Mouse (Mus musculus) liver, embryonic 14.5 days (tissue): ENCODE measurements at regions not wholly inside any gene's neighbourhood (a gene's known extent, or its start where the extent isn't known, plus 50 kb on each side); places are given as distances from the start of the nearest gene placed in this dataset.

Source experiments
- ATAC-seq: fragments of 200-750 bp; cut with Nextera tagmentation; 2 replicates; pipeline ENCODE4 v1.8.0; 2017; ENCODE audit warnings: moderate number of reproducible peaks, mild to moderate bottlenecking, moderate library complexity; ENCODE audit not compliant: insufficient read depth
- DNase-seq, 3 experiments: peaks; one replicate each; pipeline ENCODE4 v3.0.0-alpha.2; 2012 to 2013; ENCODE audit warnings: low read depth in 3 of 3, low spot score in 3 of 3
- H3K27ac ChIP-seq: fragments of 300-500 bp; sonication (generic); 2 replicates; pipeline ENCODE4 v1.5.1; 2014; ENCODE audit warnings: moderate library complexity, mild to moderate bottlenecking, control low read depth, inconsistent platforms
- H3K27me3 ChIP-seq: fragments of 300-500 bp; sonication (generic); 2 replicates; pipeline ENCODE4 v1.6.1; 2014; ENCODE audit warnings: mild to moderate bottlenecking, low read length, moderate library complexity; ENCODE audit not compliant: control insufficient read depth, insufficient read depth
- H3K36me3 ChIP-seq: fragments of 300-500 bp; sonication (generic); replicated peaks from 2 replicates; pipeline ENCODE4 v1.6.1; 2014; ENCODE audit warnings: low read depth; ENCODE audit not compliant: control insufficient read depth, insufficient read depth
- H3K4me1 ChIP-seq, 2 experiments: fragments of 200-500 bp in 1 of 2; fragments of 300-500 bp in 1 of 2; sonication (generic) in 1 of 2; replicated peaks; 2 replicates each; pipeline ENCODE4 v1.6.1; 2012 to 2014; ENCODE audit warnings: antibody characterized with exemption in 1 of 2, inconsistent platforms in 1 of 2, low read length in 1 of 2; ENCODE audit not compliant: control insufficient read depth in 2 of 2, insufficient read depth in 2 of 2
- H3K4me2 ChIP-seq: fragments of 300-500 bp; sonication (generic); 2 replicates; pipeline ENCODE4 v1.6.1; 2014; ENCODE audit warnings: low read depth, mild to moderate bottlenecking, control low read depth, moderate library complexity
- H3K4me3 ChIP-seq, 2 experiments: fragments of 200-500 bp in 1 of 2; fragments of 300-500 bp in 1 of 2; sonication (generic) in 1 of 2; 2 replicates each; pipeline ENCODE4 v1.5.1; 2012 to 2014; ENCODE audit warnings: low read depth in 2 of 2, low read length in 2 of 2, mild to moderate bottlenecking in 2 of 2, control low read depth in 1 of 2, inconsistent platforms in 1 of 2, moderate library complexity in 1 of 2; ENCODE audit not compliant: insufficient read depth in 1 of 2
- H3K9ac ChIP-seq: fragments of 300-500 bp; sonication (generic); replicated peaks from 2 replicates; pipeline ENCODE4 v1.6.1; 2014; ENCODE audit warnings: mild to moderate bottlenecking, control low read depth, moderate library complexity
- H3K9me3 ChIP-seq: fragments of 300-500 bp; sonication (generic); 2 replicates; pipeline ENCODE4 v1.6.1; 2016; ENCODE audit warnings: low read length, mixed read lengths; ENCODE audit not compliant: control insufficient read depth
- CTCF ChIP-seq: IDR thresholded peaks from 2 replicates; pipeline ENCODE4 v1.5.1; 2016; ENCODE audit warnings: antibody characterized with exemption, low read depth, control low read depth
- EP300 ChIP-seq: IDR thresholded peaks from 2 replicates; pipeline ENCODE4 v1.6.1; 2016; ENCODE audit warnings: antibody characterized with exemption, low read depth
- WGBS: fragments of 180-500 bp; shearing (Covaris S2); extraction: QIAGEN DNeasy Blood & Tissue Kit; methylation state at CpG from one replicate; pipeline ENCODE4 v1.1.7; 2014; ENCODE audit not compliant: insufficient replicate concordance; 5-methylcytosine and 5-hydroxymethylcytosine counted together

DNA sequence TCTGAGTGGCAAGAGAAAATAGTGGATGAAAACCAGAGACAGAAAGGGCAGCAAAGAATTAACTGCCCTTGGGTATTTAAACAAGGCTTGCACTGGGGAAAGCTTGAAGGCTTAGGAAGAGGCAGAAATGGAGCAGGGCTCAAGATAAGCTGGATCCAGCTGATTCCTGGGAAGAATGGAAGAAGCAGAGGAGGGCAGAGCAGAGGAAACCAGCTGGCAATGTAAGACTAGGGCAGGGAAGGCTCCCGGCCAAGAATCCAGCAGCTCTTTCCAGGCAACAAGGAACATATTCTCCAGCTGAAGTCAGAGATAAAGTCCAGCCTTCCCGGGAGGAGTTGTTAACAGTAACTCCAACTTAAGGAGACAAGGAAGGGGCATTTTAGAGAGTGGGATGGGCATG, 147.7 kb upstream of the Slc24a5 start:
- Histone ChIP-seq H3K9ac (no peak overlapping the region), H3K4me2 (no peak overlapping the region), H3K27ac (no peak overlapping the region), H3K27me3 (no peaks in the 10 kb centered on the region), H3K36me3 (no peaks in the 10 kb centered on the region), H3K9me3 (no peaks in the 10 kb centered on the region), H3K4me3 (no peak overlapping the region), H3K4me1 (no peaks in the 10 kb centered on the region)
- ATAC-seq (no peak), DNase-seq (no peak)
- WGBS = 43% methylated on average over 2 of the region's 2 CpGs
- no peak for TF ChIP-seq CTCF

DNA sequence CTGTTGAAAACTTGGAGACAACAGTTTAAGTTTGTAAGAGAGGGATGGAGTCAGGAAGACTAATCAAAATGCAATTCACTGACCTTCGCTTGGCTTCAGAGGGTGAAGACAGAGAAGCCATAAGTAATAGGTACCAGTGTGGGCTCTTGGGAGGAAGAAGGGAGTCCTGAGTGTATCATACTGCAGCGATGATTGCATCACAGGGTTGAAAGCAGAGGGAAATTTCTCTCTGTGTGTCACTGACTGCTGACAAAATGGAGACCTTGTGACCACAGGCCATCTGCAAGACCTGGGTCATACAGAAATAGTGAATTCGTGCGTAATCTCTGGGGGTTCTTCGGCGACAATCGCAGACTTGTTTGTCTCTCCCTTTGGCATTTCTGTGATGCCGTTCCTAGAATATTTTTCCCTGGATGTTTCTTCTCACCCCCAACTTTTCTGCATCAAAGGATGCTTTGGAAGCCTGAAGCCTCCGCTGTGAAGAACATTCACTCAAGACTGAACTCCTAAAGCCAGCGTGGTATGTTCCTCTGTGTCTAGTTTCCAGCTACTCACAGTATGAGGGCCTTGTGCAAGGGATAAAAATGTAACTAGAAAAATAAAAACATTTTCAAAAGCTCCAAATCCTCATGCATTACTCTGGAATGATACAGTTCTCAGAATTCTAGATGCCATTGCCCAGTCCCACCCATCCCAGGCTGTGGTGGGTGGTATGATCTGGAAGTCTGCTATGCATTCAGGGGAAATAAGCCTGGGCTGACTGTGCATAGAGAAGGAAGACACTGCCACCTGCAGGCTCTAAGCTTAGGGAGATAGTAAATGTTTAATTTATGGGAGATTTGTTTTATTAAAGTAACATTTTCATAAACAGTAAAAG, 139.8 kb upstream of the Slc24a5 start:
- TF ChIP-seq EP300 = no peak
- peak; percentile 28 for TF ChIP-seq CTCF
- no peaks in the 10 kb centered on the region for H3K36me3 ChIP-seq
- H3K9ac ChIP-seq = no peak overlapping the region
- ATAC-seq (no peak), DNase-seq (no peak)
- WGBS = 70% methylated on average over 10 of the region's 10 CpGs
- no peaks in the 10 kb centered on the region for H3K27me3 ChIP-seq
- H3K27ac ChIP-seq = no peak overlapping the region
- no peaks in the 10 kb centered on the region for H3K9me3 ChIP-seq
- no peaks in the 10 kb centered on the region for H3K4me1 ChIP-seq
- H3K4me3 ChIP-seq = no peak overlapping the region
- H3K4me2 ChIP-seq = no peak overlapping the region

DNA sequence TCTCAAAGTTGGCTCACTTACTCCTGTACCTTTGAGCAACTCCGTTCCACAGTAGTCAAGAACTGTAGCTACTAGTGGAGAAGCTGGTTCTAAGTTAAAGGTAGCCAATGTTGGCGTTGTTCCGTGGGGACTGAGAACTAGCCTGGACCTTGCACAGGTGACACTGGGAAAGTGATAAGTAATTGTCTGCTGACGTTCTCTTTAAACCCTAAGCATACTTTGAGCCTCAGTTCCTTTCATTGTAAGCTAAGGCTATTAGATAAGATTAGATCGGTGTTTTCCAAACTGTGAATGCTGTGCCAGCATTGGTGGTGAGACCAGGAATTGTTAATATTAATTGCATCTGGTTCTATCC, 139.2 kb upstream of the Slc24a5 start:
- Histone ChIP-seq H3K4me1 (no peaks in the 10 kb centered on the region), H3K9ac (no peak overlapping the region), H3K36me3 (no peaks in the 10 kb centered on the region), H3K27ac (no peak overlapping the region), H3K9me3 (no peaks in the 10 kb centered on the region), H3K4me3 (no peak overlapping the region), H3K4me2 (no peak overlapping the region), H3K27me3 (no peaks in the 10 kb centered on the region)
- DNase-seq (no peak), ATAC-seq (no peak)
- 58% methylated on average over 5 of the region's 5 CpGs for WGBS
- TF ChIP-seq EP300 (no peak), CTCF (no peak)

DNA sequence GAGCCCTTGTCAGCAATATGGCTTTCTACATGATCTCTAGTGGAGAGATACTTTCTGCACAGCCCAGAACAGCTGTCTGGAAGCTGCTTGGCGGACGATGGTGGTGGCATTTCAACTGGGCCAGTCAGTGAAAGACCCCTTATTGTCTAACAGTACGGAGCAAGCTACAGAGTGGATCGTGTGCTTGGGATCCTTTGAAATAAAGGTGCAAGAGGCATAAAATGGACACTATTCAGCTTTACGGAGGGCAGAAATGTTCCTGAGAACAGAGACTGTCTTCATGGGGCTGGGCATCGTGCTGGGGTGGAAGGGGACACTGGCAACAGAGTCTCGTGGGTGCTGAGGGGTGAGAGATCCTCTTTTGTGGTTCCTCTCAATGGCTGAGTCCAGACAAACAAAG, 137.2 kb upstream of the Slc24a5 start:
- Histone ChIP-seq H3K27ac (no peak overlapping the region), H3K27me3 (no peaks in the 10 kb centered on the region), H3K9me3 (no peaks in the 10 kb centered on the region), H3K9ac (no peak overlapping the region), H3K4me2 (no peak overlapping the region), H3K4me3 (no peak overlapping the region), H3K4me1 (no peaks in the 10 kb centered on the region), H3K36me3 (no peaks in the 10 kb centered on the region)
- no peak for ATAC-seq
- TF ChIP-seq EP300 (no peak), CTCF (no peak)
- DNase-seq = no peak
- 56% methylated on average over 7 of the region's 7 CpGs for WGBS

DNA sequence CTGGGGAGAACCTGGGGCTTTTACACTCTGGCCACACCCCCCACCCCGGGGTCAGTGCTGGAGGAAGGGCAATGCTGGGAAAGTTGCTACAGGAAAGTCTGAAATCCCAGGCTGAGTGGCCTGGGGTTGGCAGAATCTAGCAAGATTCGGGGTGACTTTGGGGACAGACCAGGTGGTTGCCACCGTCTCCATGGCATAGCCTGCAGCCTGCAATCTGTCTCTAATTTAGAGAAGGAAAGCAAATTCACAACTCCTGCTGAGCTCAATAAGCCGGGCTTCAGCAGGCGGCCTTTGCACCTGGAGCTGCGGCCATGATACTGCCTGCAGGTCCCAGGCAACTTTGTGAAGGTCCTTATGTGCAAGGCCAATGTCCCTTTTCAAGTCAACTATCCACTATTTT, 135.4 kb upstream of the Slc24a5 start:
- Histone ChIP-seq H3K36me3 (no peaks in the 10 kb centered on the region), H3K4me1 (no peaks in the 10 kb centered on the region), H3K27ac (no peak overlapping the region), H3K4me2 (no peak overlapping the region), H3K9me3 (no peaks in the 10 kb centered on the region), H3K4me3 (no peak overlapping the region), H3K27me3 (no peaks in the 10 kb centered on the region), H3K9ac (no peak overlapping the region)
- DNase-seq = no peak
- 45% methylated on average over 6 of the region's 6 CpGs for WGBS
- TF ChIP-seq CTCF (no peak), EP300 (no peak)
- no peak for ATAC-seq
